Mouse (Mus musculus) cortical plate, adult 2 months (tissue): ENCODE results near the gene Nt5e.

Source experiments
- CTCF ChIP-seq: fragments of 200-500 bp; IDR thresholded peaks from 2 replicates; pipeline ENCODE4 v1.5.1; 2011; ENCODE audit warnings: mild to moderate bottlenecking, control low read depth, low read length; ENCODE audit not compliant: insufficient read depth; ENCODE audit errors: extremely low read depth
- POLR2A ChIP-seq: fragments of 200-500 bp; IDR thresholded peaks from 2 replicates; pipeline ENCODE4 v1.6.1; 2011; ENCODE audit warnings: mild to moderate bottlenecking, low read length, control low read depth; ENCODE audit not compliant: insufficient read depth; ENCODE audit errors: extremely low read depth

GRCm38 (mm10) chr9:88380076-88380475 is 53.1 kb downstream of the Nt5e start:
- TF ChIP-seq CTCF (no peak), POLR2A (no peak)
